Comparison of ENCODE assay signal across 21 mouse cellular contexts in the genomic region with DNA sequence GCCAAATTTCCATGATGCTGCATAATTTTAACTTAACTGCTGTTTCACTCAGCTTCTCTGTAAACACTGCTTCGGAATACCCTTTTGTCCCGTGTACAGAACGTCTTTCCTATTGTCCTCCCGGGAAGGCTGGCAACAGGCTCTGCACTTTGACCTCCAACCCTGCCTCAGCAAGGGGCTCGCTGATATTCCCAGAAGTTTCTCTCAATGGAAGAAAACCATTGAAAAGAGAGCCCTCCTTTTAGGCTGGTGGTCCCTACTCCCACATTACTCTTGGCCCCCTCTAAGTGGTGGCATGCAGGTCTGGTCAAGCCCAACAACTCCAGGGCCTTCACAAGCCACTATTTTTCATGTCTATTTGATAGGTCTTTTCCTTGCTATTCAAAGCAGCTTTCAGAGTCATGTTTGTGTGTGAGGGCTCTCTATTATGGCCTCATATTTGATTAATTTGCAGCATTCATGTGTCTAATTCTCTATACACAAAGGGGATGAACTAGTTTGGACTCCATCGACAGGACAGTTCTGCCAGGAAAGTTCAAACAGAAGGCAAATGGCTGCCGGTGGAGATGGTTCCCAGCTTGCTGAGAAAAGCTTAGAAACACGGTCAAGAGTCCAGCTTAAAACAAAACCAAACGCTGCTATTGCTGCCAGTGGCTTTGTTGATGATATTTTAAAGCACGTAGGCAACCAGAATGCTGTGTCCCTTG.
DNase-seq lines count a peak whose midpoint lies in the region; ATAC-seq and TF ChIP-seq lines count a peak whose summit lies in the region.
"Had no signal": no experiment of that assay in that cellular context is flagged by ENCODE, and none has a peak within 500 bp of the region (broad histone marks: within the 10 kb centered on the region; RNA-seq: fewer than 3 reads in every experiment).

No protein-coding gene starts in this region.

- TF ChIP-seq CTCF in lung, embryonic 14.5 days (IDR thresholded peaks at IDR 0.05; ENCODE audit: low read depth) = no peak

- no peak overlapping the region for H3K4me2 ChIP-seq in lung, embryonic 14.5 days
- H3K4me2 ChIP-seq in neural tube, embryonic 11.5 days (ENCODE audit: low read depth) = no peak overlapping the region
- H3K4me2 ChIP-seq in heart, embryonic 11.5 days = no peak overlapping the region
- H3K4me2 ChIP-seq: intestine, embryonic 15.5 days; midbrain, embryonic 12.5 days; neural tube, embryonic 12.5 days had no signal

- peaks cover 9% of the 10 kb centered on the region; the same call in 1 of the 2 replicates for H3K4me1 ChIP-seq in lung, embryonic 14.5 days (ENCODE audit: insufficient read depth)
- H3K4me1 ChIP-seq in neural tube, embryonic 11.5 days (ENCODE audit: control insufficient read depth, insufficient read depth, low read length) = peaks cover 4% of the 10 kb centered on the region; the same call in 1 of the 2 replicates
- peaks cover 4% of the 10 kb centered on the region for H3K4me1 ChIP-seq in heart, embryonic 11.5 days (ENCODE audit: control insufficient read depth, insufficient read depth, low read length)

- ATAC-seq in lung, embryonic 14.5 days (ENCODE audit: insufficient read depth) = peak; percentile 38; the same call in 1 of the 2 replicates
- peak; percentile 38; the same call in 1 of the 2 replicates for ATAC-seq in neural tube, embryonic 11.5 days (ENCODE audit: insufficient read depth, low FRiP score, low TSS enrichment)
- ATAC-seq in heart, embryonic 11.5 days (replicated peaks; ENCODE audit: insufficient number of reproducible peaks, low FRiP score, low TSS enrichment) = no peak
- ATAC-seq: forebrain, postnatal 0 days; intestine, embryonic 15.5 days had no signal

- no peak overlapping the region for H3K9ac ChIP-seq in lung, embryonic 14.5 days
- H3K9ac ChIP-seq in neural tube, embryonic 11.5 days (ENCODE audit: low read length) = no peak overlapping the region
- H3K9ac ChIP-seq in heart, embryonic 11.5 days (ENCODE audit: low read depth, low read length) = no peak overlapping the region
- H3K9ac ChIP-seq: forebrain, postnatal 0 days; intestine, embryonic 15.5 days; liver, embryonic 14.5 days; midbrain, embryonic 12.5 days; neural tube, embryonic 12.5 days had no signal

- H3K27me3 ChIP-seq in lung, embryonic 14.5 days (ENCODE audit: insufficient read depth, low read length) = no peaks in the 10 kb centered on the region
- no peaks in the 10 kb centered on the region for H3K27me3 ChIP-seq in neural tube, embryonic 11.5 days (ENCODE audit: control insufficient read depth, insufficient read depth, low read length)
- H3K27me3 ChIP-seq in heart, embryonic 11.5 days (ENCODE audit: control insufficient read depth, insufficient read depth, low read length) = no peaks in the 10 kb centered on the region
- H3K27me3 ChIP-seq: intestine, embryonic 15.5 days; neural tube, embryonic 12.5 days had no signal

- H3K27ac ChIP-seq in lung, embryonic 14.5 days (ENCODE audit: low read depth) = no peak overlapping the region
- H3K27ac ChIP-seq in neural tube, embryonic 11.5 days (ENCODE audit: low read depth, low read length) = no peak overlapping the region
- no peak overlapping the region for H3K27ac ChIP-seq in heart, embryonic 11.5 days (ENCODE audit: low read depth, low read length)
- H3K27ac ChIP-seq: gastrocnemius, adult 2 months; heart, adult 2 months; intestine, embryonic 15.5 days; limb, embryonic 10.5 days; liver, embryonic 14.5 days; midbrain, embryonic 12.5 days; neural tube, embryonic 12.5 days had no signal

- H3K4me3 ChIP-seq in lung, embryonic 14.5 days (ENCODE audit: low read depth, low read length) = no peak overlapping the region
- H3K4me3 ChIP-seq in neural tube, embryonic 11.5 days (ENCODE audit: low read depth, low read length) = no peak overlapping the region
- no peak overlapping the region for H3K4me3 ChIP-seq in heart, embryonic 11.5 days (ENCODE audit: low read depth, low read length)
- H3K4me3 ChIP-seq: erythroblast, embryonic 14.5 days; heart, adult 2 months; intestine, embryonic 15.5 days; limb, embryonic 10.5 days; midbrain, embryonic 12.5 days; neural tube, embryonic 12.5 days had no signal

- peak; percentile 83 for DNase-seq in heart, adult 11 months
- no peak for DNase-seq in heart, adult 8-10 months (ENCODE audit: low spot score)
- DNase-seq in lung, embryonic 14.5 days = peak; percentile 83
- no peak for DNase-seq in lung, postnatal 14 days
- peak; percentile 68 for DNase-seq in embryo, embryonic 10.5 days (ENCODE audit: low spot score)
- DNase-seq in neural tube, embryonic 11.5 days (ENCODE audit: low spot score) = peak; percentile 36
- DNase-seq in left cerebral cortex, postnatal 36 days (ENCODE audit: low spot score in 2 of 2) = no peak
- DNase-seq: adrenal gland, postnatal 14 days; cerebellum, adult 9-10 months; forebrain, postnatal 0 days; gastrocnemius, adult 2 months; heart, adult 2 months; kidney, postnatal 36 days; thymus, adult 2 months had no signal

- no peaks in the 10 kb centered on the region for H3K36me3 ChIP-seq in lung, embryonic 14.5 days (ENCODE audit: insufficient read depth)
- H3K36me3 ChIP-seq in neural tube, embryonic 11.5 days (ENCODE audit: control insufficient read depth, insufficient read depth, low read length) = no peaks in the 10 kb centered on the region
- no peaks in the 10 kb centered on the region for H3K36me3 ChIP-seq in heart, embryonic 11.5 days (ENCODE audit: control insufficient read depth, insufficient read depth, low read length)
- H3K36me3 ChIP-seq: intestine, embryonic 15.5 days; limb, embryonic 10.5 days; midbrain, embryonic 12.5 days; neural tube, embryonic 12.5 days had no signal

- H3K9me3 ChIP-seq in lung, embryonic 14.5 days (ENCODE audit: low read depth, low read length) = no peaks in the 10 kb centered on the region
- no peaks in the 10 kb centered on the region for H3K9me3 ChIP-seq in neural tube, embryonic 11.5 days (ENCODE audit: control insufficient read depth, low read length)
- H3K9me3 ChIP-seq in heart, embryonic 11.5 days (replicated peaks; ENCODE audit: control insufficient read depth, low read length) = no peaks in the 10 kb centered on the region
- H3K9me3 ChIP-seq: intestine, embryonic 15.5 days; limb, embryonic 10.5 days; midbrain, embryonic 12.5 days; neural tube, embryonic 12.5 days had no signal

- intact Hi-C loops in left cerebral cortex, postnatal 36 days (cut with DNase I) = no loop called here

- WGBS in lung, embryonic 14.5 days = 23% methylated on average over 10 of the region's 10 CpGs
- WGBS in neural tube, embryonic 11.5 days = 12% methylated on average over 10 of the region's 10 CpGs
- WGBS in heart, embryonic 11.5 days (ENCODE audit: insufficient replicate concordance) = 56% methylated on average over 10 of the region's 10 CpGs

Comparison
In these comparisons a context has a peak if more than half of its experiments do, and no peak if none do; other contexts are left out.
1. DNase-seq: peak in heart, adult 11 months (single experiment), lung, embryonic 14.5 days (single experiment), embryo, embryonic 10.5 days (single experiment) and neural tube, embryonic 11.5 days (single experiment); none in heart, adult 8-10 months (single experiment), lung, postnatal 14 days (single experiment) and left cerebral cortex, postnatal 36 days (0 of 2).